Comparison of ENCODE assay signal across 21 mouse cellular contexts in genomic region chr10:75851076-75851475, GRCm38 (mm10). TPM values are rescaled to one million over a fixed set of nuclear protein-coding genes. Genes with fewer than 3 reads are reported as not detected.
DNase-seq lines count a peak whose midpoint lies in the region; ATAC-seq and TF ChIP-seq lines count a peak whose summit lies in the region.
"Had no signal": no experiment of that assay in that cellular context is flagged by ENCODE, and none has a peak within 500 bp of the region (broad histone marks: within the 10 kb centered on the region; RNA-seq: fewer than 3 reads in every experiment).

No protein-coding gene starts in this region.

- no peak for ATAC-seq in hindbrain, embryonic 11.5 days (ENCODE audit: low FRiP score)
- no peak for ATAC-seq in hindbrain, embryonic 16.5 days
- no peak for ATAC-seq in intestine, postnatal 0 days
- no peak for ATAC-seq in granulocyte monocyte progenitor cell, adult 5-6 weeks (replicated peaks; ENCODE audit: poor library complexity, severe bottlenecking)

- no peak for TF ChIP-seq CTCF in E14TG2a.4 (conservative IDR thresholded peaks at IDR 0.05; ENCODE audit: low read length)
- TF ChIP-seq CTCF in intestine, postnatal 0 days (IDR thresholded peaks at IDR 0.05; ENCODE audit: low read depth), result peak; percentile 23; the same call in 1 of the 2 replicates

- 2% methylated on average over 6 of the region's 6 CpGs for WGBS in hindbrain, embryonic 11.5 days
- WGBS in hindbrain, embryonic 16.5 days, result 4% methylated on average over 6 of the region's 6 CpGs
- WGBS in intestine, postnatal 0 days, result 25% methylated on average over 6 of the region's 6 CpGs

- H3K36me3 ChIP-seq in hindbrain, embryonic 11.5 days (ENCODE audit: control insufficient read depth, insufficient read depth, low read length), result no peaks in the 10 kb centered on the region
- no peaks in the 10 kb centered on the region for H3K36me3 ChIP-seq in hindbrain, embryonic 16.5 days (ENCODE audit: control insufficient read depth, insufficient read depth, low read length)
- peaks cover 3% of the 10 kb centered on the region for H3K36me3 ChIP-seq in E14TG2a.4 (ENCODE audit: insufficient read depth, low read length)
- H3K36me3 ChIP-seq in intestine, postnatal 0 days (ENCODE audit: control insufficient read depth, insufficient read depth), result no peaks in the 10 kb centered on the region
- H3K36me3 ChIP-seq: limb, embryonic 15.5 days had no signal

- H3K4me3 ChIP-seq in hindbrain, embryonic 11.5 days (ENCODE audit: low read depth, low read length), result no peak overlapping the region
- no peak overlapping the region for H3K4me3 ChIP-seq in hindbrain, embryonic 16.5 days (ENCODE audit: low read length)
- peak overlapping the region; percentile 26; the same call in 1 of the 2 replicates for H3K4me3 ChIP-seq in E14TG2a.4 (replicated peaks; ENCODE audit: low read length)
- no peak overlapping the region for H3K4me3 ChIP-seq in intestine, postnatal 0 days (ENCODE audit: low read depth, low read length)
- H3K4me3 ChIP-seq: limb, embryonic 15.5 days had no signal

- no peak overlapping the region for H3K9ac ChIP-seq in hindbrain, embryonic 11.5 days (ENCODE audit: low read depth, low read length)
- H3K9ac ChIP-seq in hindbrain, embryonic 16.5 days (ENCODE audit: low read depth, low read length), result no peak overlapping the region
- no peak overlapping the region for H3K9ac ChIP-seq in intestine, postnatal 0 days (ENCODE audit: low read depth, low read length)
- H3K9ac ChIP-seq: limb, embryonic 15.5 days had no signal

- no peak overlapping the region for H3K4me2 ChIP-seq in hindbrain, embryonic 11.5 days (replicated peaks; ENCODE audit: low read depth, low read length)
- H3K4me2 ChIP-seq in hindbrain, embryonic 16.5 days (ENCODE audit: low read length), result no peak overlapping the region
- no peak overlapping the region for H3K4me2 ChIP-seq in intestine, postnatal 0 days (replicated peaks; ENCODE audit: low read depth)
- H3K4me2 ChIP-seq: limb, embryonic 15.5 days had no signal

- no peak overlapping the region for H3K27ac ChIP-seq in hindbrain, embryonic 11.5 days (ENCODE audit: low read depth, low read length)
- no peak overlapping the region for H3K27ac ChIP-seq in hindbrain, embryonic 16.5 days (ENCODE audit: low read depth, low read length)
- H3K27ac ChIP-seq in intestine, postnatal 0 days (ENCODE audit: low read depth, low read length), result no peak overlapping the region
- H3K27ac ChIP-seq: limb, embryonic 15.5 days; macrophage had no signal

- no peaks in the 10 kb centered on the region for H3K4me1 ChIP-seq in hindbrain, embryonic 11.5 days (replicated peaks; ENCODE audit: control insufficient read depth, insufficient read depth, low read length)
- peaks cover 4% of the 10 kb centered on the region for H3K4me1 ChIP-seq in hindbrain, embryonic 16.5 days (ENCODE audit: control insufficient read depth, insufficient read depth, low read depth, low read length)
- H3K4me1 ChIP-seq in E14TG2a.4 (replicated peaks; ENCODE audit: low read depth, low read length), result peaks cover 87% of the 10 kb centered on the region
- H3K4me1 ChIP-seq in intestine, postnatal 0 days (replicated peaks; ENCODE audit: control insufficient read depth, insufficient read depth, low read length), result no peaks in the 10 kb centered on the region

- no peaks in the 10 kb centered on the region for H3K9me3 ChIP-seq in hindbrain, embryonic 11.5 days (ENCODE audit: control insufficient read depth, low read length)
- H3K9me3 ChIP-seq in hindbrain, embryonic 16.5 days (ENCODE audit: control insufficient read depth, low read length), result no peaks in the 10 kb centered on the region
- no peaks in the 10 kb centered on the region for H3K9me3 ChIP-seq in E14TG2a.4 (ENCODE audit: low read length)
- H3K9me3 ChIP-seq in intestine, postnatal 0 days (ENCODE audit: control insufficient read depth), result no peaks in the 10 kb centered on the region
- H3K9me3 ChIP-seq: limb, embryonic 15.5 days had no signal

- H3K27me3 ChIP-seq in hindbrain, embryonic 11.5 days (ENCODE audit: control insufficient read depth, insufficient read depth, low read length), result no peaks in the 10 kb centered on the region
- H3K27me3 ChIP-seq in hindbrain, embryonic 16.5 days (replicated peaks; ENCODE audit: control insufficient read depth, insufficient read depth, low read length), result no peaks in the 10 kb centered on the region
- no peaks in the 10 kb centered on the region for H3K27me3 ChIP-seq in E14TG2a.4 (ENCODE audit: insufficient read depth, low read length)
- no peaks in the 10 kb centered on the region for H3K27me3 ChIP-seq in intestine, postnatal 0 days (replicated peaks; ENCODE audit: control insufficient read depth, insufficient read depth, low read length)
- H3K27me3 ChIP-seq: limb, embryonic 15.5 days had no signal

- DNase-seq in hindbrain, embryonic 11.5 days (ENCODE audit: low spot score), result peak; percentile 31
- peak; percentile 84 for DNase-seq in ES-CJ7 (ENCODE audit: low read depth, low spot score)
- no peak for DNase-seq in frontal cortex, postnatal 25 days (ENCODE audit: low spot score in 2 of 2)
- DNase-seq: cerebellum, postnatal 10 days; heart, postnatal 14 days; kidney, adult 11 months; kidney, postnatal 10 days; layer of hippocampus, adult 9-11 months; lung, adult 2 months; right cerebral cortex, postnatal 25 days; thymus, adult 18-20 months had no signal

RNA-seq across cellular contexts. Expression of gene Mif, which starts 9.0 kb away (rescaled TPM):
- 1,947 and 1,962 TPM in 2 replicates for polyA plus RNA-seq in hindbrain, embryonic 11.5 days (2014; fragmentation: Nextera tagmentation; extraction: Ambion mirVana)
- 1,592 and 1,680 TPM in 2 replicates for polyA plus RNA-seq in hindbrain, embryonic 16.5 days (2015; fragmentation: Nextera tagmentation; extraction: Ambion mirVana)
- polyA plus RNA-seq in intestine, postnatal 0 days (2015; fragmentation: Nextera tagmentation; extraction: Ambion mirVana), result 489 and 529 TPM in 2 replicates
- total RNA-seq in granulocyte monocyte progenitor cell, adult 5-6 weeks (2014; fragmentation: Nextera tagmentation), result 657 and 889 TPM in 2 replicates
- 712 and 870 TPM in 2 replicates for total RNA-seq in granulocyte monocyte progenitor cell, adult 5-6 weeks (2017)

RNA-seq across cellular contexts. Expression of gene Gstt2, which starts 13.9 kb away (rescaled TPM):
- polyA plus RNA-seq in hindbrain, embryonic 11.5 days (2014; fragmentation: Nextera tagmentation; extraction: Ambion mirVana), result 7.8 and 10.0 TPM in 2 replicates
- 7.9 and 8.5 TPM in 2 replicates for polyA plus RNA-seq in hindbrain, embryonic 16.5 days (2015; fragmentation: Nextera tagmentation; extraction: Ambion mirVana)
- polyA plus RNA-seq in intestine, postnatal 0 days (2015; fragmentation: Nextera tagmentation; extraction: Ambion mirVana), result 74.4 and 81.5 TPM in 2 replicates
- total RNA-seq in granulocyte monocyte progenitor cell, adult 5-6 weeks (2014; fragmentation: Nextera tagmentation), result 18.0 and 33.8 TPM in 2 replicates
- 17.5 and 31.1 TPM in 2 replicates for total RNA-seq in granulocyte monocyte progenitor cell, adult 5-6 weeks (2017)

RNA-seq across cellular contexts. Expression of gene Gstt4, which starts 28.7 kb away (rescaled TPM):
- not detected in 2 replicates for polyA plus RNA-seq in hindbrain, embryonic 11.5 days (2014; fragmentation: Nextera tagmentation; extraction: Ambion mirVana)
- not detected in 2 replicates for polyA plus RNA-seq in hindbrain, embryonic 16.5 days (2015; fragmentation: Nextera tagmentation; extraction: Ambion mirVana)
- not detected in 2 replicates for polyA plus RNA-seq in intestine, postnatal 0 days (2015; fragmentation: Nextera tagmentation; extraction: Ambion mirVana)
- total RNA-seq in granulocyte monocyte progenitor cell, adult 5-6 weeks (2014; fragmentation: Nextera tagmentation), result not detected in 2 replicates
- not detected in 2 replicates for total RNA-seq in granulocyte monocyte progenitor cell, adult 5-6 weeks (2017)
- total RNA-seq: gastrocnemius, adult 8-10 months; heart, postnatal 14 days; left cerebral cortex, postnatal 14 days; monocyte, adult 5-6 weeks had no signal
- polyA plus RNA-seq: forebrain, embryonic 11.5 days; limb, embryonic 15.5 days; lung, adult 2 months; macrophage had no signal

RNA-seq across cellular contexts. Expression of gene Derl3, which starts 42.1 kb away (rescaled TPM):
- polyA plus RNA-seq in hindbrain, embryonic 11.5 days (2014; fragmentation: Nextera tagmentation; extraction: Ambion mirVana), result 2.9 and 3.3 TPM in 2 replicates
- 0.64 and 1.9 TPM in 2 replicates for polyA plus RNA-seq in hindbrain, embryonic 16.5 days (2015; fragmentation: Nextera tagmentation; extraction: Ambion mirVana)
- 2.8 and 3.7 TPM in 2 replicates for polyA plus RNA-seq in intestine, postnatal 0 days (2015; fragmentation: Nextera tagmentation; extraction: Ambion mirVana)
- total RNA-seq in granulocyte monocyte progenitor cell, adult 5-6 weeks (2014; fragmentation: Nextera tagmentation), result 7.0 TPM in 1 of 2 replicates, not detected in the other
- total RNA-seq in granulocyte monocyte progenitor cell, adult 5-6 weeks (2017), result 2.3 TPM in 1 of 2 replicates, not detected in the other
- polyA plus RNA-seq: macrophage had no signal

RNA-seq across cellular contexts. Expression of gene Gstt1, which starts 52.7 kb away (rescaled TPM):
- polyA plus RNA-seq in hindbrain, embryonic 11.5 days (2014; fragmentation: Nextera tagmentation; extraction: Ambion mirVana), result 5.0 and 5.6 TPM in 2 replicates
- polyA plus RNA-seq in hindbrain, embryonic 16.5 days (2015; fragmentation: Nextera tagmentation; extraction: Ambion mirVana), result 18.8 and 21.9 TPM in 2 replicates
- 11.6 and 14.4 TPM in 2 replicates for polyA plus RNA-seq in intestine, postnatal 0 days (2015; fragmentation: Nextera tagmentation; extraction: Ambion mirVana)
- not detected in 2 replicates for total RNA-seq in granulocyte monocyte progenitor cell, adult 5-6 weeks (2014; fragmentation: Nextera tagmentation)
- total RNA-seq in granulocyte monocyte progenitor cell, adult 5-6 weeks (2017), result not detected in 2 replicates
- total RNA-seq: monocyte, adult 5-6 weeks had no signal

Comparison
In these comparisons a context has a peak if more than half of its experiments do, and no peak if none do; other contexts are left out.
1. DNase-seq: peak in hindbrain, embryonic 11.5 days (single experiment) and ES-CJ7 (single experiment); none in frontal cortex, postnatal 25 days (0 of 2).